Mouse (Mus musculus): Measurements from ENCODE around the gene Slc12a7.

DNA sequence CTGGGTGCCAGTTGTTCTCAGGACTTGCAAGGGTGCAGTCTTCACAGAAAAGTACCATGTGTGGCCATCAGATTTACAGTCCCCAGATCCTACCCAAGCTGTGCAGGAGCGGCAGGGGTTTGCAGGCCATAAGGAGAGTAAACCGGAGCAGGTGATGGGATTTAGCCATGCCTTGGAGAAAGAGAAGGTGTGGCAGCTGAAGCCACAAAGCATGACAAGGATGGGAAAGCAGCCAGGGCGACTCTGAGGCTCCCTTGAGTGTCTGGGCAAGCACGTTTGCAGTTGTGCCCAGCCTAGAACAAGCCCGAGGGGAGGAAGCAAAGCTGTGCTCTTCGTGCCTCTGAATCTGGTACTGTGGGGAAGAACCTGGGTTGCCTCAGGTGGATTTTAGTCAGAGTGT, 17.5 kb downstream of the Slc12a7 start:
- TF ChIP-seq CTCF (IDR thresholded peaks at IDR 0.05; ENCODE audit: borderline replicate concordance, insufficient read depth, low read length) (no peak), POLR2A (IDR thresholded peaks at IDR 0.05; ENCODE audit: low read depth, low read length) (no peak)
